Comparison of ENCODE assay signal across 12 mouse cellular contexts in the genomic region with DNA sequence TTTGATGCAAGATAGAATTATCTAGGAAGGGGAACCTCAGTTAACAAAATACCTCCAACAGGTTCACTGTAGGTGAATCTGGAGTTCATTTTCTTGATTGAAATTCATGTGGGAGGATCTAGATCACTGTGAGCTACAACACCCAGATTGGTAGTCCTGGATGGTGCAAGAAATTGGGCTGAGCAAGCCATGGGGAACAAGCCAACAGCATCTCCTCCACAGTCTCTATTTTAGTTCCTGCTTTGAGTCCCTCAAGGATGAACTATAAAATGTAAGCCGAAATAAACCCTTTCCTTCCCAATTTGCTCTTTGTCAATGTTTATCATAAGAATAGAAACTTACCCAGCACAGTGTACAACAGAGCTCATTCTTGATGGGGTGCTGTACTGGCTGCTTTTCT.
"Had no signal": no experiment of that assay in that cellular context is flagged by ENCODE, and none has a peak within 500 bp of the region (broad histone marks: within the 10 kb centered on the region; RNA-seq: fewer than 3 reads in every experiment).

No protein-coding gene starts in this region.

- DNase-seq: retina, postnatal 1 day; right cerebral cortex, adult 18-20 months; right cerebral cortex, postnatal 14 days; right cerebral cortex, postnatal 25 days; right cerebral cortex, postnatal 4 days; spleen, adult 18-20 months; thymus, adult 18-20 months; thymus, adult 2 months; thymus, postnatal 14 days; thymus, postnatal 25 days; thymus, postnatal 36 days; thymus, postnatal 4 days had no signal
